Mouse (Mus musculus) midbrain, postnatal 0 days (tissue): Measurements from ENCODE around the gene Nufip2. TPM values are rescaled to one million over a fixed set of nuclear protein-coding genes. Genes with fewer than 3 reads are reported as not detected.
"Not testable (repeated sequence)": the region's sequence is repeated elsewhere in the genome, so short reads cannot be mapped to it uniquely, and the experiment has no call there.

ENCODE experiments used
- ATAC-seq: fragments of 200-750 bp; cut with Nextera tagmentation; 2 replicates; pipeline ENCODE4 v1.8.0; 2017; ENCODE audit warnings: moderate number of reproducible peaks, mild to moderate bottlenecking, moderate TSS enrichment, moderate library complexity; ENCODE audit not compliant: low FRiP score
- DNase-seq: peaks from one replicate; pipeline ENCODE4 v3.0.0-alpha.2; 2015; ENCODE audit warnings: low spot score
- H3K27ac ChIP-seq: fragments of 300-500 bp; sonication (generic); 2 replicates; pipeline ENCODE4 v1.5.1; 2014; ENCODE audit warnings: low read depth, mild to moderate bottlenecking, low read length, mixed read lengths
- H3K27me3 ChIP-seq: fragments of 300-500 bp; sonication (generic); 2 replicates; pipeline ENCODE4 v1.6.1; 2014; ENCODE audit warnings: low read length, control low read depth, mixed read lengths; ENCODE audit not compliant: insufficient read depth
- H3K36me3 ChIP-seq: fragments of 300-500 bp; sonication (generic); 2 replicates; pipeline ENCODE4 v1.6.1; 2014; ENCODE audit warnings: low read length, control low read depth, mixed read lengths; ENCODE audit not compliant: insufficient read depth
- H3K4me1 ChIP-seq: fragments of 300-500 bp; sonication (generic); 2 replicates; pipeline ENCODE4 v1.6.1; 2014; ENCODE audit warnings: mild to moderate bottlenecking, control low read depth, antibody characterized with exemption, low read length, mixed read lengths; ENCODE audit not compliant: insufficient read depth
- H3K4me2 ChIP-seq: fragments of 300-500 bp; sonication (generic); 2 replicates; pipeline ENCODE4 v1.6.1; 2014; ENCODE audit warnings: low read depth, mild to moderate bottlenecking, low read length, mixed read lengths; ENCODE audit not compliant: poor library complexity, severe bottlenecking
- H3K4me3 ChIP-seq: fragments of 300-500 bp; sonication (generic); 2 replicates; pipeline ENCODE4 v1.5.1; 2014; ENCODE audit warnings: low read depth, mild to moderate bottlenecking, low read length, moderate library complexity
- H3K9ac ChIP-seq: fragments of 300-500 bp; sonication (generic); replicated peaks from 2 replicates; pipeline ENCODE4 v1.6.1; 2014; ENCODE audit warnings: mild to moderate bottlenecking, low read length, moderate library complexity, mixed read lengths; ENCODE audit not compliant: poor library complexity, severe bottlenecking
- H3K9me3 ChIP-seq: fragments of 300-500 bp; sonication (generic); 2 replicates; pipeline ENCODE4 v1.6.1; 2016; ENCODE audit warnings: low read length, control low read depth
- CTCF ChIP-seq: IDR thresholded peaks from 2 replicates; pipeline ENCODE4 v1.5.1; 2016; ENCODE audit warnings: antibody characterized with exemption, mild to moderate bottlenecking
- WGBS: fragments of 180-500 bp; shearing (Covaris S2); extraction: QIAGEN DNeasy Blood & Tissue Kit; methylation state at CpG from one replicate; pipeline ENCODE4 v1.1.7; 2014; 5-methylcytosine and 5-hydroxymethylcytosine counted together
- polyA plus RNA-seq: library from polyadenylated mRNA; unstranded; fragments of >200 nt; fragmentation: Nextera tagmentation; extraction: Ambion mirVana; gene quantifications from 2 replicates; pipeline ENCODE4 v1.2.1, GENCODE M21; 2015
- total RNA-seq: library from RNA; depleted of rRNA; stranded (reverse); fragments of >200 nt; gene quantifications from 2 replicates; pipeline ENCODE4 v1.2.3, GENCODE M21; 2014; rRNA removed

Nufip2 gene
- total RNA-seq (42.9 and 46.3 TPM in 2 replicates), polyA plus RNA-seq (3.0 and 5.3 TPM in 2 replicates)

- peak within 1 kb of the TSS; percentile 97 for H3K4me3 ChIP-seq
- WGBS: under 1% methylated on average over 36 of the region's 38 CpGs
- peak within 1 kb of the TSS; percentile 68 for H3K4me2 ChIP-seq
- no peaks in the 10 kb centered on the region for H3K27me3 ChIP-seq
- peak; percentile 31 for TF ChIP-seq CTCF
- peak; percentile 99 for DNase-seq
- peak; percentile 98 for ATAC-seq
- no peaks in the 10 kb centered on the region for H3K9me3 ChIP-seq
- H3K9ac ChIP-seq: peak within 1 kb of the TSS; percentile 98
- peaks cover 4% of the 10 kb centered on the region; the same call in 1 of the 2 replicates for H3K4me1 ChIP-seq
- peak within 1 kb of the TSS; percentile 98 for H3K27ac ChIP-seq
- no peaks in the 10 kb centered on the region for H3K36me3 ChIP-seq
These were observed at the start of gene Nufip2 for GRCm38 (mm10) chr11:77685383-77686265. TSS of gene Nufip2 (plus strand) at chr11:77686155.

- Histone ChIP-seq H3K27ac (no peak overlapping the region), H3K4me2 (no peak overlapping the region), H3K36me3 (no peaks in the 10 kb centered on the region), H3K4me1 (no peaks in the 10 kb centered on the region), H3K9me3 (no peaks in the 10 kb centered on the region), H3K27me3 (no peaks in the 10 kb centered on the region), H3K9ac (no peak overlapping the region), H3K4me3 (no peak overlapping the region)
- no peak for ATAC-seq
- no peak for DNase-seq
- 89% methylated on average over 8 of the region's 9 CpGs for WGBS
- no peak for TF ChIP-seq CTCF
These were observed 44.6 kb upstream of the Nufip2 start for GRCm38 (mm10) chr11:77641390-77641789.

GRCm38 (mm10) chr11:77645481-77645880 is 40.5 kb upstream of the Nufip2 start:
- Histone ChIP-seq H3K36me3 (no peaks in the 10 kb centered on the region), H3K27ac (no peak overlapping the region), H3K4me2 (no peak overlapping the region), H3K9ac (no peak overlapping the region), H3K9me3 (no peaks in the 10 kb centered on the region), H3K27me3 (no peaks in the 10 kb centered on the region), H3K4me1 (no peaks in the 10 kb centered on the region), H3K4me3 (no peak overlapping the region)
- peak; percentile 14 for DNase-seq
- 83% methylated on average over 4 of the region's 4 CpGs for WGBS
- TF ChIP-seq CTCF: no peak
- no peak for ATAC-seq

- no peak overlapping the region for H3K4me3 ChIP-seq
- DNase-seq (no peak), ATAC-seq (no peak)
- no peak overlapping the region for H3K4me2 ChIP-seq
- 83% methylated on average over 7 of the region's 7 CpGs for WGBS
- no peak overlapping the region for H3K9ac ChIP-seq
- H3K27ac ChIP-seq: no peak overlapping the region
- H3K9me3 ChIP-seq: no peaks in the 10 kb centered on the region
- no peaks in the 10 kb centered on the region for H3K36me3 ChIP-seq
- TF ChIP-seq CTCF: no peak
- no peaks in the 10 kb centered on the region for H3K27me3 ChIP-seq
- H3K4me1 ChIP-seq: no peaks in the 10 kb centered on the region
These were observed 37.1 kb upstream of the Nufip2 start for GRCm38 (mm10) chr11:77648878-77649277.

GRCm38 (mm10) chr11:77652484-77652883 is 33.5 kb upstream of the Nufip2 start:
- H3K36me3 ChIP-seq: no peaks in the 10 kb centered on the region
- TF ChIP-seq CTCF: no peak
- H3K9ac ChIP-seq: no peak overlapping the region
- no peak for DNase-seq
- no peaks in the 10 kb centered on the region for H3K27me3 ChIP-seq
- no peaks in the 10 kb centered on the region for H3K4me1 ChIP-seq
- ATAC-seq: no peak
- H3K9me3 ChIP-seq: no peaks in the 10 kb centered on the region
- H3K4me3 ChIP-seq: no peak overlapping the region
- H3K27ac ChIP-seq: no peak overlapping the region
- WGBS: 61% methylated on average over 6 of the region's 6 CpGs
- no peak overlapping the region for H3K4me2 ChIP-seq

GRCm38 (mm10) chr11:77653406-77654190 is 32.4 kb upstream of the Nufip2 start:
- not testable (repeated sequence) for H3K4me3 ChIP-seq, H3K27me3 ChIP-seq, H3K36me3 ChIP-seq, H3K9ac ChIP-seq, H3K9me3 ChIP-seq, ATAC-seq, H3K27ac ChIP-seq, H3K4me2 ChIP-seq, DNase-seq, H3K4me1 ChIP-seq
- WGBS: 99% methylated on average over 4 of the region's 4 CpGs
